Mouse (Mus musculus) adrenal gland, adult 2 months (tissue): ENCODE data around the gene Dpp6. TPM values are rescaled to one million over a fixed set of nuclear protein-coding genes. Genes with fewer than 3 reads are reported as not detected.

Source experiments
- DNase-seq: peaks from one replicate; pipeline ENCODE4 v3.0.0; 2021
- polyA plus RNA-seq: library from polyadenylated mRNA; depleted of rRNA; stranded (reverse); fragments of >200 nt; gene quantifications from 2 replicates; pipeline ENCODE4 v1.2.3, GENCODE M21; 2012
- total RNA-seq, 2 experiments: library from RNA; stranded (reverse); gene quantifications; 2 replicates each; pipeline ENCODE4 v1.2.3; 2021

Dpp6 gene
- total and polyA plus RNA-seq, 3 experiments, result 1.8 to 9.2 (median 7.4) TPM

DNA sequence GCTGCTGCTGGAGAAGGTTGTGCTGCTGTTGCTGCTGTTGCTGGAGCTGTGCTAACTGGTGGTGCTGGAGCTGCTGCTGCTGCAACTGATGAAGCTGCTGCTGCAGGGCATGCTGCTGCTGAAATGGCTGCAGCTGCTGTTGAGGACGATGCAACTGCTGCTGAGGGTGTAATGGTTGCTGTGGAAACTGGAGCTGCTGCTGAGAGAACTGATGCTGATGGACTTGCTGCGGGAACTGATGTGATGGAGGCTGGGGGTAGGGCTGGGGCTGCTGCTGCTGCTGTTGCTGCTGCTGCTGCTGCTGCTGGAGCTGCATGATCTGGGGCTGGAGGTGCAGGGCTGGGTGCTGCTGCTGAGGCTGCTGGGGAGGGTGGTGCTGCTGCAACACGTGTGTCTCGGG, 948.8 kb downstream of the Dpp6 start:
- no peak for DNase-seq

DNA sequence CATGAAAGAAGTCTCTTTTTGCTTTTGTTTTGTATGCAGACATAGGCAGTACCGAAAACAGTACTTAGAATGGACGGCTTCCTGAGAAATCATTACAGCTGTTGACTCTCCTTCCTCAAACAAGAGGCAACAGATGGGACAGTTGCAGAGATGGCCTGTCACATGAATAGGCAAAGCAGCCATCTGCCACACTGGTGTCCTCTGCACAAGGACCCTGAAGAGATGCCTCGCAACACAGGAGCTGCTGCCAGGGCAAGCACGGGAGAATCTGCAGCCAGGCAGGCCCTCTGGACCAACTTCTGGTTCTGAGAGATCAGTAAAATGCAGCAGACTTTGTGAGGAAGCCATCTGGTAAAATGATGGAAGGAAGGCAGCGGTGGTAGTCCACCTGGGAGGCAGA, 950.9 kb downstream of the Dpp6 start:
- no peak for DNase-seq
